Mouse (Mus musculus) 3T3-L1 (cell line): ENCODE results near the gene Shc1.

Experiments used
- DNase-seq: peaks from one replicate; pipeline ENCODE4 v3.0.0-alpha.2; 2015; ENCODE audit warnings: low read depth, low spot score

The Shc1 gene

DNA sequence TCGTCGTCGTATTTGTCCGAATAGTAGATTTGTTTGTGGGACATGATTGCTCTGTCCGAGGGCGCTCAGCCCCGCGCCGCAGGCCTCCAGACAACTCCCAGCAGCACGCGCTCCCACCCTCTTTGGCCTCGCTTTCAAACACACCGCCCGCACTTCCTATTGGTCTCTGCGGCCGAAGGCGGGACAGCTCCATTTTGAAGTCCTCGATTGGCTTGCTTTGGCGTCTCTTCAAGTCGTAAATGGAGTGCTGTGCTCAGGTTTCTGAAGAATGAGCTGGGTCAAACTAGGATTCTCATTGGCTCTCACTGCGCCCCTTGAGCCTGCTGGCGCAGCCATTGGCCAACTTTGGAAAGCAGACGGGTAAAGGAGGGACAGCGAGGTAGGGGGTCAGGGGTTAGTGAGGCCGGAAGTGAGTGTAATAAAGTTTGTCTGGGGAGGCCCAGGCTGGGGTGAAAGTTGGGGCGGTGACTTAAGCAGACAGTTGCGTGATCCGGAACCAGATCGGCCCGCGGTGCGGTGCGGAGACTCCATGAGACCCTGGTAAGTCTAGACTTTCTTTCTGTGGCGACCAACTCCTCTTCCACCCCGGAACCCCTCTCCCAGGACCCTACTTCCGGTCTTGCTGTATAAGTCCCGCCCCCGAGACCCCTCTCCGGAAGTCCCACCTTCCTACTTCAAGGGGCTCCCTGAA, at the start of gene Shc1, which contains the start of gene Cks1b:
Gene Shc1, plus strand, starts transcription at position 274 of the 691 bp plus-strand sequence.
Gene Cks1b, minus strand, starts transcription at position 214 of the 691 bp plus-strand sequence.
- peak; percentile 100 for DNase-seq

DNA sequence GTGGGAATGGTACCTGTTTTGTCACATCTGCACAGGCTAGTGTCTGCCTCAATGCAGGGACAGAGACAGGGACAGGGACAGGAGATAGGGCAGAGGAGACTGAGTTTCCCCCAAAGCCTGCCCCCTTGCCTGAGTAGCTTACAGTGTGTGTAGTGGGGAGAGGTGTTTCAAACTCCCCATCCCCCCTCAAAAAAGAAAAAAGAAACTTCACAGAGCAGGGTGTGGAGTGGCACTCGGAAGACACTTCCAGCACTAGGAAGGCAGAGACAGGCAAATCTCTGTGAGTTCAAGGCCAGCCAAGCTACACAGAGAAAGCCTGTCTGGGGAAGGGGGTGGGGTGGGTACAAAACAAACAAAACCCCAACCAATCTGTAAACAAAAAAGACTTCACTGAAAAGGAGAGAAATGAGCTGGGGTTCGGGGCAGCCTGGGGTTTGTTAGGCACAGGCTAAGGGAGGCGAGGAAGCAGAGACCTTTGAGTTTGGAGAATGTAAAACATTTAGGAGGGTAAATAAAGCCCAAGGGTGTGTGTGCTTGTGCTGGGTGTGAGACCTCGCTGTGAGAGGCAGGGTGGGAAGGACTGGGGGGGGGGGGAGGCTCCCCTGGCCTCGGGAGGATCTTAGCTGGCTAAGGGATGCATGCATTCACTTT, 44.5 kb upstream of the Shc1 start:
- DNase-seq: no peak

DNA sequence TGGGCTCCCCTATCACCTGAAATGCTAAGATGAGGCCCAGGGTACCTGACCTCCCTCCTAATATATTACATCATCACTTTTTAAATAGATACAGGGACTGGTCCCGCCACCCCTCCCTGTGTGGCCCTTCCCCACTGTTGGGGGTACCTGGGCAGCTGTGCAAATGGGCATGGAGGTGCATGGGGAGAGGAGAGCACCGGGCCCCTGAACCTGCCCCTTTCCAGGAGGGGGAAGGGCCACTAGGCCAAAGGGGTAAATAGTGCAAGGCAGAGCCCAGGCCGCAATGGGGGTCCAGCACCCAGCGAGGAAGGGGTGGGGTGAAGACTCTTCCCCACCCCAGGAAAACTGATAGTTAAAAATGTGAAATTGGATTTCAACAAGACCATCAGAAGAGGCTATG, 40.4 kb upstream of the Shc1 start:
- no peak for DNase-seq

DNA sequence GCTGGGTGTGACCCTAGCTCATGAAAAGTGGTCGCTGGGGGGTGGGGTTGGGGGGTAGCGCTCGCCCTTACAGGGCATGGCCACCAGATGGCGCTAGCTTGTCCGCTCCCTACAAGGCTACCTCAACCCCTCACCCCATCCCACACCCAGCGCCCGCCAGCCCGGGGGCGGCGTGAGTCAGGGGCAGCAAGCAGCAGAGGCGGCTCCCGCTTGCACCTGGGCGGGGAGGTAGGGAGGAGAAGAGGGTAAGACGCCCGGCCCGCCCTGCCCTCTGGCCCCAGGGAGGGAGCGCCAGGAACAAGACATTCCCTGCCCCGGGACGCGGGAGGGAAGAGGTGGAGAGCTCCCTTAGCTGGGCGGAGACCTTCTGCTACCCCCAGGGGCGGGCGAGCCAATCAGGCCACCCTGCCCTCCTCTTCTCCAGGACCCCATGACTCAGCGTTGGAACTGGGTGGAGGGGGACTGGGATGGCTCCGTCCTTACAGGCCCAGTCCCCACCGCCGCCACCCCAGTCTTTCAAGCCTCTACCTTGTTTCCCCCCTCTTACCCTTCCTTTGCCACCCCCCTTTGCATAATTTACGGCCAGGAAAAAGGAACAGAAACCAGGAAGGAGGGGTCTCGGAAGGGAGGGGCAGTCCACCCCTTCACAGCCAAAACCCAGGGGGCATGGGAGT, 39.7 kb upstream of the Shc1 start:
- peak; percentile 85 for DNase-seq

GRCm38 (mm10) chr3:89379388-89380131, 38.7 kb upstream of the Shc1 start:
- no peak for DNase-seq

- no peak for DNase-seq
These were observed 38.0 kb upstream of the Shc1 start for GRCm38 (mm10) chr3:89380291-89380690.

DNA sequence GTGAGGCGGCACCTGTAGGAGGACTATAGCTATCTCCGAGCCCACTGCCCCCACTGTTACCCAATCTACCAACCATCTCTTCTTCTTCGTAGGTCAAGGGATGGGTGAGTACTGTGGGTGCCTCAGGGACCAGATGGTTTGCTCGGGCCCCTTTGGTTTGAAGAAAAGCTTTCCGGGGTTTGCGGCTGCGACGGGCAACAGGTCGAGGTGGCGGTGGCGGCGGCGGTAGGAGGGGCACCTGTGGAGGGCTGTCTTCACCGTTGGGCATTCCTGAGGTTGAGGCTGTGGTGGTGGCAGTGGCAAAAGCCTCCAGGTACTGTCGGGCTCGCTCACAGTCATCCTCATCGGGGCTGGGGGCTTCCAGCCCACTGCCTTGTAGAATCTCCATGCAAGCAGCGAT, 37.5 kb upstream of the Shc1 start:
- DNase-seq: no peak

DNA sequence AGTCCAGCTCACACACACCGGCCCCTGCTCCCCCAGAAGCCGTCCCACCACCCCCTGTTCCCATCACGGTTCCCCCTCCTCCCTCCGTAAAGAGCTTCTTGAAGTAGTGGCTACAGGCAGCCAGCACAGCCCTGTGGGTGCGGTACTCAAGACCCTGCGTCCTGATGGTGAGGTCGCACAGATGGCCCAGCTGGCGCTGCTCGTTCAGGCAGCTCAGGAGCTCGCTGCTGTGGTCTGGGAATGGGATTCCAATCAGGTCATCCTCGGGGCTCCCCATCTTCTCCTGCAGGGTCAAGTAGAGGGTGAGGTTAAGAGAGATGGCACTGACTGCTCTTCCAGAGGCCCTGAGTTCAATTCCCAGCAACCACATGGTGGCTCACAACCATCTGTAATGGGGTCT, 37.0 kb upstream of the Shc1 start:
- no peak for DNase-seq

DNA sequence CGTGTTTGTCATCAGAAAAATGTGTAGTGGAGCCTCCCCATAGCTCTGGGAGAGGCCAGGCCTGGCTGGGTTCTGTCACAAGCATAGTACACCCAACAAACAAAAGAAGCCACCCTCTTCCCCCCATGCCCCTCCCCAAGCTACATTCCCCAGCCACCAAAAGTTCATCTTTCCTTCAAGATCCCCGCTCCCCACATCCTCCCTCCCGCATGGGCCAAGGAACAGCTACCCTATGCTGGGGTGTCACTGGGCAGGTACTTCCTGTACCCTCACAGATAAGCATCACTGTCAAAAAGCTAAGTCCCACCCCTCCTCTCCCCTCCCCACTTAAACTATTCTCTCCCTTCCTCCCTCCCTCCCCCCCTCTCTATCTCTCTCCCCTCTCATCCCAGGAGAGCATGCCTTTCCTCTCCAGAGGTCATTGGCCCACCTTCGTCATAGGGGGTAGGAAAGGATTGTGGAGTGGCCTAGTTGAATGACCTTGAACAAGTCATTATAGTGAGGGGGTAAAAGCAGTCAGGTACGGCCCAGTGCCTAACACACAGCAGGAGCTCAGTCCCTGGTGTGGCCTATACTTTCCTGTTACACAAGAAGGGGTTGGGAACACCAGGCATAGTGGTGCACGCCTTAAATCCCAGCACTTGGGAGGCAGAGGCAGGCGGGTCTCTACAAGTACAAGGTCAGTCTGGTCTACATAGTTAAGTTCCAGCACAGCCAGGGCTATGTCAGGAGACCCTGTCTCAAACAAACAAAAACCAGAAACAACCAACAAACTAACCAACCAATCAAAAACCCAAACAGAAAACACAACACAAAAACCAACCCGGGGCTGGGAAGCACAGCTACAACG, 36.0 kb upstream of the Shc1 start:
- no peak for DNase-seq

- no peak for DNase-seq
These were observed 35.3 kb upstream of the Shc1 start for GRCm38 (mm10) chr3:89382950-89383349.

- DNase-seq: no peak
These were observed 34.5 kb upstream of the Shc1 start for GRCm38 (mm10) chr3:89383651-89384255.

- DNase-seq: no peak
These were observed 33.7 kb upstream of the Shc1 start for GRCm38 (mm10) chr3:89384331-89385076.

- DNase-seq: no peak
These were observed 32.8 kb upstream of the Shc1 start for GRCm38 (mm10) chr3:89385451-89385850.

- DNase-seq: no peak
These were observed 31.5 kb upstream of the Shc1 start for GRCm38 (mm10) chr3:89386438-89387420.

GRCm38 (mm10) chr3:89387632-89388031, 30.6 kb upstream of the Shc1 start:
- no peak for DNase-seq

DNA sequence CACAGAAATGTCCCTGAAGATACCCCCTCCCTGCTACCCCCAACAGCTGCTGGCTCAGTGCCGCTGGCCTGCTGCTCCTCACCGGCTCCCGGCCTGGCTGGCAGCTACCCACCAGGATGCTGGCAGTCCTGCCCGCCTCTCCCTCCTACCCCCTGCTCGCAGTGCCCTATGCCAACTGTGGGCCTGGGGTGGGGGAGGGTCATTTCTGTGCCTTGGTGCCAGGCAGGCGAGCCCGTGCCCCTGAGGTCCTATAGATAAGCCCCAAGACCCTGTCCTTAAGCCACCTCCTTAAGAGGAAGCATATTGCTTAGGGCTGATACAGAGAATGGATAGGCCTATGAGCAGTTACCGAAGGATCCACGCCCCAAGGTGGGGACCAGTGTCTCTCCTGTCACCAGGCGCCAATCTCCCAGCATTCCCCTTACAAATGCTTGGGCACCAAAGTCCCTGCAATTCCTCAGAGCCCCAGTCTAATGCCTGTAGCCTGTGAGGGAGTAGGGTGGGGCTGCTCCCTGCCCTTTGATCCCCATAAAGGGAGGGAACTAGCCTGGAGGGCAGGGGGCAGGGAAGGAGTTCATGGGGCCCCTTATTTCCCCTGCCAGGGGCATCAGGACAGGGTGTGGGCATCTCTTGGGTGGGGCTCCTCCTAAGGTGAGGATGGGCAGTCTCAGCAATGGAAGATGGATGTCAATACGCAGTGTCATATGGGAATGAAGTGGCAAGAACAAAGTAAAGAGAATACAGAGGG, 29.9 kb upstream of the Shc1 start:
- no peak for DNase-seq

GRCm38 (mm10) chr3:89388901-89389740, 29.1 kb upstream of the Shc1 start:
- peak; percentile 46 for DNase-seq
